Mouse (Mus musculus) heart, embryonic 16.5 days (tissue): ENCODE measurements at regions not wholly inside any gene's neighbourhood (a gene's known extent, or its start where the extent isn't known, plus 50 kb on each side); places are given as distances from the start of the nearest gene placed in this dataset.

ENCODE experiments used
- ATAC-seq: fragments of 200-750 bp; cut with Nextera tagmentation; replicated peaks from 2 replicates; pipeline ENCODE4 v1.8.0; 2017; ENCODE audit warnings: moderate number of reproducible peaks; ENCODE audit not compliant: insufficient read depth, low FRiP score; ENCODE audit errors: extremely low read depth
- H3K27ac ChIP-seq: fragments of 300-500 bp; sonication (generic); 2 replicates; pipeline ENCODE4 v1.5.1; 2014; ENCODE audit warnings: mild to moderate bottlenecking, low read length, control low read depth, moderate library complexity
- H3K27me3 ChIP-seq: fragments of 300-500 bp; sonication (generic); 2 replicates; pipeline ENCODE4 v1.6.1; 2014; ENCODE audit warnings: low read length, mixed read lengths; ENCODE audit not compliant: control insufficient read depth, insufficient read depth
- H3K36me3 ChIP-seq: fragments of 300-500 bp; sonication (generic); 2 replicates; pipeline ENCODE4 v1.6.1; 2014; ENCODE audit not compliant: control insufficient read depth, insufficient read depth
- H3K4me1 ChIP-seq: fragments of 300-500 bp; sonication (generic); 2 replicates; pipeline ENCODE4 v1.6.1; 2014; ENCODE audit warnings: low read length, mixed read lengths; ENCODE audit not compliant: control insufficient read depth, insufficient read depth
- H3K4me2 ChIP-seq: fragments of 300-500 bp; sonication (generic); 2 replicates; pipeline ENCODE4 v1.6.1; 2014; ENCODE audit warnings: low read depth, mild to moderate bottlenecking, control low read depth, low read length
- H3K4me3 ChIP-seq: fragments of 300-500 bp; sonication (generic); 2 replicates; pipeline ENCODE4 v1.5.1; 2014; ENCODE audit warnings: mild to moderate bottlenecking, control low read depth, low read length
- H3K9ac ChIP-seq: fragments of 300-500 bp; sonication (generic); 2 replicates; pipeline ENCODE4 v1.6.1; 2014; ENCODE audit warnings: low read length, control low read depth
- H3K9me3 ChIP-seq: fragments of 300-500 bp; sonication (generic); replicated peaks from 2 replicates; pipeline ENCODE4 v1.6.1; 2016; ENCODE audit warnings: low read length; ENCODE audit not compliant: control insufficient read depth
- WGBS: fragments of 180-500 bp; shearing (Covaris S2); extraction: QIAGEN DNeasy Blood & Tissue Kit; methylation state at CpG from one replicate; pipeline ENCODE4 v1.1.7; 2014; 5-methylcytosine and 5-hydroxymethylcytosine counted together

DNA sequence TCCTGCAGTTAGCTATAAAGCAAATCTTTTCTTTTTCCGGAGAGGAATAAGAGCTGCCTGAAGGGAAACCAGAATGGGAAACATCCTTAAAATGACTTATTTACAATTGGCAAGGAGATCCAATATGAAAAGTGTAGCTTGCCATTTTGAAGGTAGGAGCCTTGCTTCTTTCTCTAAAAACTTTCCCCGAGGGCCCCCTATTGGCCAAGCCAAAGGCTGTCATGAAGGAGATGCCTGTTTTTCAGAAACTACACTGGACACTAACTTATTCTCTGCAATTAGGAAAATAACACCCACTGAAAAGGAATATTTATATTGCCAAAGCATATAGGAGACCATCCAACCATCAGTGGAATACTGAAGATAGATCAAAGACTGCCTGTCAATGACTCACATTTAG is 312.8 kb upstream of the Thrb start:
- no peaks in the 10 kb centered on the region for H3K36me3 ChIP-seq
- H3K4me1 ChIP-seq: peaks cover 3% of the 10 kb centered on the region; the same call in 1 of the 2 replicates
- no peak overlapping the region for H3K27ac ChIP-seq
- no peak overlapping the region for H3K4me2 ChIP-seq
- H3K9ac ChIP-seq: no peak overlapping the region
- H3K27me3 ChIP-seq: no peaks in the 10 kb centered on the region
- no peaks in the 10 kb centered on the region for H3K9me3 ChIP-seq
- WGBS: 68% methylated on average over 2 of the region's 2 CpGs
- no peak for ATAC-seq
- no peak overlapping the region for H3K4me3 ChIP-seq

DNA sequence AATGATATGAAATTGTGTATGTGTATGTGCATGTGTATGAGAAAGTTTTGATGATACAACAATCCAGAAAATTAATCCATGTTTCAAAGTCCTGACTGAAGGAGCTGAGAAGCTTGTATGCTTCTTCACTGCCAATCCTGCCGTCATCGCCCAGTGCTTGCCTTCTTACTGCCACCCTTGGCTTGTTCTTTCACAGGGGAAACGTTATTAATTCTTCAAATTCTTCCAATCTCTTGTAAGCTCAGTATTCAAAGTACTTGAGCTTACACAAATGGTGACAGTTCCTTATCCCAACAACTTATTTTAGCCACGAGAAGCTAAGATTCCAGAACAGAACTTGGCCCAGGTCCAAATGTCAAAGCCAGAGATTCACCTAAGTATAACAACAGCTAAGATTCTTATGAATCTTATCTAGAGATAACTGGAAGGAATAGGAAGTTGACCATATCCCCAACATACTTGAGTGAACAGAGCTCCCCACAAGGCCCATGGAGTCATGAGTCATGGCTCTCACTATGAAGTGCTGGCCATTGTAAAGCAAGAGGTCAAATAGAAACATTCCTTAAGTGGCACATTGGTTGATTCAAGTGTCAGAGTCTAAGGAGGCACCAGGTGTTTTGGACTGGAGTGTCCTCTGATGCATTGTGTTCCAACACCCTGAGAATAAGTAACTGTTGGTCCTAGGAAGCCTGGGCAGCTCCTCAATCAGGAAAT is 307.6 kb upstream of the Thrb start:
- Histone ChIP-seq H3K27ac (no peak overlapping the region), H3K4me2 (no peak overlapping the region), H3K9ac (no peak overlapping the region), H3K4me3 (no peak overlapping the region), H3K4me1 (peaks cover 6% of the 10 kb centered on the region; the same call in 1 of the 2 replicates), H3K27me3 (no peaks in the 10 kb centered on the region), H3K36me3 (no peaks in the 10 kb centered on the region), H3K9me3 (no peaks in the 10 kb centered on the region)
- WGBS: 33% methylated on average over 4 of the region's 4 CpGs
- ATAC-seq: no peak

DNA sequence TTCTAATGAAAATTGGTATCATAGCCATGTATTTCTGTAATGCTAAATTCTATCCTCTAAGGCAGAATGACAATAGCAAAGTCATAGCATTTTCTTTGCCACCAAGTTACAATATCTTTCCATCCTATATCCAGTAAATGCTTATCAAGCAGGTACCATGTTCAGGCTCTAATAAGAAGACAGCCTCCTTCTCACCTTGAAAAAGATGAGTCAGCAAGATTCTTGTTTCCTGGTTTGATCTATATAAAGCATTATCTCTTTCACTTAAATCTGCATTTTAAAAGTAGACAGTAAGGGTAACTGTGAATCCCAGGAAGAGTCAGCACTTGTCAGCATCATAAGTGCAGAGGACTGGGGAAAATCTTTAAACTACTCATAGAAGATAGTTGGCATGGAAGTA is 298.2 kb upstream of the Thrb start:
- Histone ChIP-seq H3K9ac (no peak overlapping the region), H3K9me3 (no peaks in the 10 kb centered on the region), H3K27ac (no peak overlapping the region), H3K4me2 (no peak overlapping the region), H3K4me1 (no peaks in the 10 kb centered on the region), H3K36me3 (no peaks in the 10 kb centered on the region), H3K27me3 (no peaks in the 10 kb centered on the region), H3K4me3 (no peak overlapping the region)
- ATAC-seq: no peak

DNA sequence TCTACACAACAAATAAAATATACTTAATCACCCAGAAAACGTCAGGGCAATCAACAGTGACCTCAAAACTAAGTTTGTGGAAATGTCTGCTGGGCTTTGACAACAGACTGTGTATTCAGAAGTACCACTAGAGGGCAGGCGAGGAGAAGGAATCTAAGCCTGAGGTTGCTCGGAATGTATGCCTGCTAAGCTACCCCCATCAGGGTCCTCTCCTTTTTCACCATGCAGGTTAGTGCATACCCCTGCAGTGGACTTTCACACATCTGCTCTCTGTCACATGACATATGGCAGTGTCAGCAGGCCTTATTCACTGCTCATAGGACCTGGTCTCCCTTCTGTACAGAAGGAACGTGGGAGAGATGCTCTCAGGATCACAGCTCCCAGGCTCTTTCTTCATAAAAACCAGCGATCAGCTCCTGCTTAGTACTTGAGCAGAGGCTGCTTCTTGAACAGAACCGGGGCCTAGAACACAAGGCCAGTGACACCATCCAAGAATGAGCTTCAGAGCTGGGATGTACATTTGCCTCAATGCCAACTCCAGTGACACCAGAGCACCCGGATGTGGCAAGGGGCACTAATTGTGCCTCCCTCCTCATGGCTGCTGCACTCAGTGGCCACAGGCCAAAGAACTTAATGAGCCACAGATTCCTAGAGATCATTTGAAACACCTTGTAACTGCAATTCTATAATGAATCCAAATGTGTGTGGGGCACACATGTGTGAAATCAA is 257.1 kb upstream of the Thrb start:
- no peak overlapping the region for H3K27ac ChIP-seq
- ATAC-seq: 0 out of 2 replicates have a peak, but pooled peaks have one; percentile 60
- H3K4me3 ChIP-seq: no peak overlapping the region
- WGBS: 32% methylated on average over 7 of the region's 7 CpGs
- no peaks in the 10 kb centered on the region for H3K9me3 ChIP-seq
- no peak overlapping the region for H3K9ac ChIP-seq
- peaks cover 2% of the 10 kb centered on the region; the same call in 1 of the 2 replicates for H3K4me1 ChIP-seq
- no peaks in the 10 kb centered on the region for H3K36me3 ChIP-seq
- H3K4me2 ChIP-seq: no peak overlapping the region
- H3K27me3 ChIP-seq: no peaks in the 10 kb centered on the region

DNA sequence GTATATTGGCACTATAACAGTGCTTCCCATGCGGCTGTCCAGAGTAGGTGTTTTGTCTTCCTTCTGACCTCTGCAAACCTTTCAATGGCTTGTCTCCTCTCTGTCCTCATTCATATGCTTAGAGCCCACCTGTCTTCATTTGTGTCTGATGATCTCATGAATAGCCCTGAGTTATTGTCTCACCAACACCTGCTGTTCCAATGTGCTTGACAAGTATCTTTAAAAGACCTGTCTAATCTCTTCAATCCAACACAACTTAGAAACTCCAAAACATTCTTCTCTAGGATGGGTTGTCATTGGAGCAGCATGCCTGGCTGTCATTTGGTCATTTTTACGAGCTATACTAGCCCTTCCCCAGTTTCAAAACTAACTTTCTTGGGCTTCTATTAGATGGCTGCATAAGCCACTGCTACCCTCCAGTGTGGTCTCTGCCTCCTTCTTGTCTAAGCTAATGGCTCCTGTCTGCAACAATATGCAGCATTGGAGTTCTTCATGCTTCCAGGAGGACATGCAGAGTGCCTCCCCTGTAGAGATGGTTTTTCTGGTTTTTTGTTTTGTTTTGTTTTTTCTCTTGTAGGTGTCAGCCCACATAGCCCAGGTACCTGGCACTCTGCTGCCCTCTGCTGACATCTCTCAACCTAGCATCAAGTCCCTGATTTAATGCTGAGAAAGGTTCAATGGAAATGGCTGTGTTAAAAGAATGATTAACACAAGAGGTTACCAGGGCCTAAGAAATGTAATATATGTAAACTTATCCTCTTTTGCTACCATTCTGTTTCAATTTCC is 254.3 kb upstream of the Thrb start:
- 75% methylated on average over 2 of the region's 2 CpGs for WGBS
- H3K4me2 ChIP-seq: no peak overlapping the region
- no peaks in the 10 kb centered on the region for H3K27me3 ChIP-seq
- no peak overlapping the region for H3K4me3 ChIP-seq
- H3K9me3 ChIP-seq: no peaks in the 10 kb centered on the region
- no peak overlapping the region for H3K27ac ChIP-seq
- ATAC-seq: no peak
- H3K9ac ChIP-seq: no peak overlapping the region
- H3K36me3 ChIP-seq: no peaks in the 10 kb centered on the region
- peaks cover 2% of the 10 kb centered on the region; the same call in 1 of the 2 replicates for H3K4me1 ChIP-seq

DNA sequence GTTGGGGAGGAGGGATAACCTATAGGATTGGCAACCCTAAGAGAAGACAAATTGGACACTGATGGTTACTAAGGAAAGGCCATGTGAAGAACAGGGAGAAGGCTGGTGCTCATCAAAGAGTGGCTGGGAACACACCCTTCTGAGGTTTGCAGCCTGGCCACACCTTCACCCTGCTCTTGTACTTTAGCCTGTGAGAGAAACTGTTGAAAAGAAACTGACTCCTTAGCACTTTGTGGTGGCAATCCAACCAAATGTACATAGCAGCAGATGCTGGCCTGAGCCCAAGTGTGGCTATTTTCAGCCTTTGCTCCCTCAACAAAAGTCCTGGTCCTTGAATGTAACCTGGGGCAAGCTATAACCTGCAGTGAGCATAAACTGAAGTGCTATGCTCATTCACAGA is 253.2 kb upstream of the Thrb start:
- Histone ChIP-seq H3K9ac (no peak overlapping the region), H3K4me3 (no peak overlapping the region), H3K4me1 (peaks cover 2% of the 10 kb centered on the region; the same call in 1 of the 2 replicates), H3K27ac (no peak overlapping the region), H3K27me3 (no peaks in the 10 kb centered on the region), H3K9me3 (no peaks in the 10 kb centered on the region), H3K36me3 (no peaks in the 10 kb centered on the region), H3K4me2 (no peak overlapping the region)
- ATAC-seq: 0 out of 2 replicates have a peak, but pooled peaks have one; percentile 23

DNA sequence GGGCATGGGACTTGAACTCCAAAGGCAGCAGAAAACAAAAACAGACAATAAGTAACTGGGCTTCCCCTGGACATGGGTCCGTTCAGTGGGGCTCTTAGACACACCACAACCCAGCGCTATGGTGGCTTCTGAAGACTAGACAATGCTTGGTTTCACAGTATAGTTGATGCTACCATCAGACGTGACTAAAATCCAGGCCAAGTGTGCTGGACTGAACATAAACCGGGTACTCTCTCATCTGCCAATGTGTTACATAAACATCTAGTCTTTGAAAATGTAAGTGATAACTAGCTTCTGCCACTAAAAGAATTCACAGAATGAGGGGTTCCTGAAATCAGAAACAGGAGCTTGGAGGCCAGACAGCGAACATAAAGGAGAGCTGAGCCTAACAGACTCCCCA is 251.7 kb upstream of the Thrb start:
- no peaks in the 10 kb centered on the region for H3K27me3 ChIP-seq
- H3K4me1 ChIP-seq: peaks cover 2% of the 10 kb centered on the region; the same call in 1 of the 2 replicates
- H3K4me3 ChIP-seq: no peak overlapping the region
- H3K36me3 ChIP-seq: no peaks in the 10 kb centered on the region
- no peak overlapping the region for H3K9ac ChIP-seq
- H3K4me2 ChIP-seq: no peak overlapping the region
- peak overlapping the region; percentile 13; the same call in 1 of the 2 replicates for H3K27ac ChIP-seq
- no peaks in the 10 kb centered on the region for H3K9me3 ChIP-seq
- 70% methylated on average over 5 of the region's 5 CpGs for WGBS
- ATAC-seq: no peak

DNA sequence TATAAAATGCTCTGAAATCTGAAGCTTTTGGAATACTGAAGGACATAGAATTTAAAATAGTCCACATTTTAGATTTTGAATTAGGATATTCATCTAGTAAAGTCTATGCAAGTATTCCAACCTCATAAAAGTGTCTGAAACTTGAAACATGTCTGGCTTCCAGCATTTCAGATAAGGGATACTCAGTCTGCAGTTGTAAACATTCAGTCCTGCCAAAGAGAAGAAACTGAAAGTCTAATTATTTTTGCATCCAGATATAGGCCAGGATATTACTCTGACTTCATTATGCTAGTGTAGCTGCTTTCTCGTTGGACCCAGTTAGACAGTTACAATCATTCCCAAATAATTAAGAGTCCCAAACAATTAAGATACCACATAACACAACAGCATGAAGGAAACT is 251.2 kb upstream of the Thrb start:
- Histone ChIP-seq H3K27me3 (no peaks in the 10 kb centered on the region), H3K4me2 (no peak overlapping the region), H3K36me3 (no peaks in the 10 kb centered on the region), H3K4me1 (peaks cover 2% of the 10 kb centered on the region; the same call in 1 of the 2 replicates), H3K9me3 (no peaks in the 10 kb centered on the region), H3K9ac (no peak overlapping the region), H3K27ac (no peak overlapping the region; the same call in 1 of the 2 replicates), H3K4me3 (no peak overlapping the region)
- ATAC-seq: no peak
- WGBS: 44% methylated on average over 1 of the region's 1 CpGs

DNA sequence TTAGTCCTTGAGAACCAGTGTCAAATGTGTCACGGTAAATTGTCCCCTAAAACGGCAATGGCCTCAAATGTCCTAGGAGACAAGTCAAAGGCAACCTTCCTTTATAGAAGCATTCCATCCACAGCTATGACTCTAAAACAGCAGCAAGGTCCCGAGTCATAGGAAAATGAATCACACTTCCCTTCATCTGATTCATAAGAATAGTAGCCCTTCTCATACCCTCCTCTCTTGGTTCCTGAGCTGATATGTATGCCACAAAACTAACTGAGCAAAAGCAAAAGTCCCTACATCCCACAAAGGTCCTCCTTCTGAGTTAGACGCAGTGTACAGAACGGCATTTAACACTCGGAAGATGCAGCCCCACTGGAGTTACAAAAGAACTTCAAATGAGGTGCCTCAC is 250.6 kb upstream of the Thrb start:
- WGBS: 85% methylated on average over 6 of the region's 6 CpGs

More for the DNA sequence above, 250.6 kb upstream of the Thrb start:
- Histone ChIP-seq H3K4me1 (peaks cover 2% of the 10 kb centered on the region; the same call in 1 of the 2 replicates), H3K36me3 (no peaks in the 10 kb centered on the region), H3K4me3 (no peak overlapping the region), H3K9ac (no peak overlapping the region), H3K27me3 (no peaks in the 10 kb centered on the region), H3K27ac (no peak overlapping the region), H3K4me2 (no peak overlapping the region), H3K9me3 (no peaks in the 10 kb centered on the region)
- ATAC-seq: no peak
